Comparison of ENCODE assay signal across 12 mouse cellular contexts in the genomic region with DNA sequence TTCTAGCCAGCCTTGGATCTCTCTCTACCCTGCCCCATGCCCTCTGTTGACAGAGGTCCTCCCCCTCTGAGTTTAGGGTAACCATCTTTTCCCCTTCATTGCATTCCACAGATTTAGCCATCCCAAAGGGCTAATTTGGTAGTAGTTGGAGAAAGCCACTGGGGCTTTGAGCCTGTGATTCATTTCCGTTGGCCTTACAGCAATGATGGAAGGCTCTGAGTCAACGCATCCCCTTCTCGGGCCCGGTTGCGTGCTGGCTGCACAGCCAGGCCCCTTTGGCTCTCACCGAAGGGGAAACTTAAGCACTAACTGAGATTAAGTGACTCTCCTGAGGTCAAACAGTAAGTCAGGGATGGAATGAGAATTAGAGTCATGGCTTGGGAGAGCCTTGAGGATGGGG.
"Had no signal": no experiment of that assay in that cellular context is flagged by ENCODE, and none has a peak within 500 bp of the region (broad histone marks: within the 10 kb centered on the region; RNA-seq: fewer than 3 reads in every experiment).

No protein-coding gene starts in this region.

- ATAC-seq: liver, postnatal 0 days had no signal

- H3K27me3 ChIP-seq: liver, embryonic 13.5 days; lung, embryonic 15.5 days; neural tube, embryonic 15.5 days had no signal

- H3K4me2 ChIP-seq: limb, embryonic 12.5 days; liver, embryonic 13.5 days; lung, embryonic 15.5 days; midbrain, embryonic 12.5 days; neural tube, embryonic 15.5 days had no signal

- H3K36me3 ChIP-seq: limb, embryonic 12.5 days; liver, embryonic 13.5 days; lung, embryonic 15.5 days; midbrain, embryonic 12.5 days; neural tube, embryonic 15.5 days had no signal

- H3K4me3 ChIP-seq: limb, embryonic 12.5 days; liver, embryonic 13.5 days; lung, embryonic 15.5 days; midbrain, embryonic 12.5 days; neural tube, embryonic 15.5 days had no signal

- H3K9ac ChIP-seq: limb, embryonic 12.5 days; liver, embryonic 13.5 days; liver, postnatal 0 days; lung, embryonic 15.5 days; midbrain, embryonic 12.5 days; neural tube, embryonic 15.5 days had no signal

- H3K4me1 ChIP-seq: liver, embryonic 13.5 days; lung, embryonic 15.5 days; midbrain, embryonic 12.5 days; neural tube, embryonic 15.5 days had no signal

- H3K27ac ChIP-seq: limb, embryonic 12.5 days; liver, embryonic 13.5 days; lung, embryonic 15.5 days; midbrain, embryonic 12.5 days; neural tube, embryonic 15.5 days had no signal

- DNase-seq: kidney, postnatal 10 days; layer of hippocampus, adult 9-11 months; liver; liver, embryonic 13.5 days; liver, postnatal 0 days; right cerebral cortex, adult 18-20 months; right cerebral cortex, postnatal 25 days; thymus, postnatal 36 days had no signal

- H3K9me3 ChIP-seq: limb, embryonic 12.5 days; liver, embryonic 13.5 days; lung, embryonic 15.5 days; midbrain, embryonic 12.5 days; neural tube, embryonic 15.5 days had no signal
